Mouse (Mus musculus) thymus, adult 2 months (tissue): ENCODE data around the gene 1810049J17Rik. TPM values are rescaled to one million over a fixed set of nuclear protein-coding genes. Genes with fewer than 3 reads are reported as not detected.
"Not testable (repeated sequence)": the region's sequence is repeated elsewhere in the genome, so short reads cannot be mapped to it uniquely, and the experiment has no call there.

Source experiments
- DNase-seq: peaks from one replicate; pipeline ENCODE4 v3.0.0; 2021
- H3K27ac ChIP-seq: fragments of 200-500 bp; 2 replicates; pipeline ENCODE4 v1.5.1; 2012; ENCODE audit warnings: low read length, control low read depth; ENCODE audit not compliant: control insufficient read depth, insufficient read depth
- H3K27me3 ChIP-seq: fragments of 200-500 bp; 2 replicates; pipeline ENCODE4 v1.6.1; 2012; ENCODE audit warnings: mild to moderate bottlenecking, low read length, moderate library complexity, mixed read lengths; ENCODE audit not compliant: control insufficient read depth, insufficient read depth
- H3K36me3 ChIP-seq: fragments of 200-500 bp; 2 replicates; pipeline ENCODE4 v1.6.1; 2012; ENCODE audit warnings: mild to moderate bottlenecking, low read length, moderate library complexity; ENCODE audit not compliant: control insufficient read depth, insufficient read depth
- H3K4me1 ChIP-seq: fragments of 200-500 bp; replicated peaks from 2 replicates; pipeline ENCODE4 v1.6.1; 2012; ENCODE audit warnings: low read length; ENCODE audit not compliant: control insufficient read depth, insufficient read depth
- H3K4me3 ChIP-seq: fragments of 200-500 bp; 2 replicates; pipeline ENCODE4 v1.5.1; 2012; ENCODE audit warnings: mild to moderate bottlenecking, low read length, control low read depth, moderate library complexity; ENCODE audit not compliant: control insufficient read depth, insufficient read depth
- CTCF ChIP-seq: fragments of 200-500 bp; IDR thresholded peaks from 2 replicates; pipeline ENCODE4 v1.5.1; 2012; ENCODE audit warnings: mild to moderate bottlenecking, control low read depth, low read length, moderate library complexity, borderline replicate concordance; ENCODE audit not compliant: control insufficient read depth, poor library complexity, insufficient read depth; ENCODE audit errors: extremely low read depth
- POLR2A ChIP-seq: fragments of 200-500 bp; IDR thresholded peaks from 2 replicates; pipeline ENCODE4 v1.6.1; 2012; ENCODE audit warnings: mild to moderate bottlenecking, low read length, control low read depth, moderate library complexity; ENCODE audit not compliant: control insufficient read depth, poor library complexity, insufficient read depth; ENCODE audit errors: extremely low read depth
- WGBS: fragments of 180-500 bp; shearing (Covaris S2); methylation state at CpG from one replicate; pipeline ENCODE4 v1.1.7; 2018; 5-methylcytosine and 5-hydroxymethylcytosine counted together
- polyA plus RNA-seq: library from polyadenylated mRNA; depleted of rRNA; stranded (reverse); fragments of >200 nt; gene quantifications from 2 replicates; pipeline ENCODE4 v1.2.3, GENCODE M21; 2012; rRNA removed

1810049J17Rik gene
- not detected in 2 replicates for polyA plus RNA-seq

DNA sequence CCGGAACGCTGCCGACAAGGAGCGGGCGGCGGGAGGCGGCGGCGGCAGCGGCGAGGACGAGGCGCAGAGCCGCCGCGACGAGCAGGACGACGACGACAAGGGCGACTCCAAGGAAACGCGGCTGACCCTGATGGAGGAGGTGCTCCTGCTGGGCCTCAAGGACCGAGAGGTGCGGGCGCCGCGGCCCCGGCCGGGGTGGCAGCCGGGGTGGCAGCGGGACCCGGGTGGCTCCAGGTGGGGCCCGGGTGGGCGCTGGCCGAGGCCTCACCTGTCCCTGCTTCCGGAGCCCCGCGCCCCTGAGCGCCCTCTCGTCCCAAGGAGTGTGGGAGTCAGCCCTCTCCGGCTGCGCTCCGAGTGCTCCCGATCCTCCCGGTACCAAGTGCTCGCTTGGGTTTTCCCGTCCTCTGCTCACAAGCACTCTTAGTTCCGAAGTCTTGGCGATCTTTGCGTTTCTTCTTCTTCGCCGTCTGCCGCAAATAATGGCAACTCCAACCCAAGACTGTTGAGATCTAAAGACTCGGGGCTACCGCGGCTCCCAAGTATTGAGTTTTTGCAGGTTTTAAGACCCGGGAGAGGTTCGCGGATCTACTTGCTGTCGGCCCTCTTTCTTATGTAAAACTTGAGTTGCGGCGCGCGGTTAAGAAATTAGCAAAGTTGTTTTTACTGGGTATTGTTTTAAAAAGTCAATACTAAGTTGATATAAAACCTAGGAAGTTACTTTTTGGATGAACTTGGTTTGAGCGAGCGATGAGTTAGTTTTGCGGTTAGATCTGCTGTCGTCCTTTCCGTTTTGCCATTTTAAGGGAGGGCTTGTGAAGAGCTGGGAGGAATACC is at the start of gene 1810049J17Rik:
TSS of gene 1810049J17Rik (minus strand) at position 112 of the 834 bp plus-strand sequence.
- peak; percentile 59 for DNase-seq
- TF ChIP-seq CTCF (0 out of 2 replicates have a peak, but pooled peaks have one; percentile 12), POLR2A (no peak)
- Histone ChIP-seq H3K27ac (peak within 1 kb of the TSS; percentile 38; the same call in 1 of the 2 replicates), H3K27me3 (peaks cover 2% of the 10 kb centered on the region; the same call in 1 of the 2 replicates), H3K36me3 (no peaks in the 10 kb centered on the region), H3K4me3 (peak within 1 kb of the TSS; percentile 83), H3K4me1 (peaks cover 2% of the 10 kb centered on the region)
- WGBS = under 1% methylated on average over 70 of the region's 70 CpGs

DNA sequence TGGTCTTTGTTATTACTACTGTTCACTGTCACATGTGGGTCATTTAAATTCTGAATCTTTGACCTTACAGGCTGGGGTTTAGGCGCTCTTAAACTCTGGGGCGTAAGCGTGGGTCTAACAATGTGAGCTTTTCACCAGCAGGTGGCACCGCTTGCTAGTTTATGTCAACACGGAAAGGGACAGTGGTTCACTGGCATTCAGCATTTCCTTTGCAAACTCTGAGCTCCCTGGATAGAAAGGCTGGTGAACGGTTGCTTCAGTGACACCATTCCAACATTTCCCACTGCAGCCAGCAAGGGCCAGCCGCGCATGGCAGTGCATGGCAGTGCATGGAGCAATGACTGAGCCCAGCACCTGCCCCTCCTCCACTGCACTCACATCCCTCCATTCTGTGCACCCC is 49.5 kb upstream of the 1810049J17Rik start:
- H3K4me3 ChIP-seq = no peak overlapping the region
- H3K27ac ChIP-seq = no peak overlapping the region
- DNase-seq = peak; percentile 74
- TF ChIP-seq POLR2A = no peak
- peak; percentile 61; the same call in 1 of the 2 replicates for TF ChIP-seq CTCF
- 6% methylated on average over 8 of the region's 8 CpGs for WGBS
- H3K4me1 ChIP-seq = peaks cover 13% of the 10 kb centered on the region
- H3K27me3 ChIP-seq = no peaks in the 10 kb centered on the region
- no peaks in the 10 kb centered on the region for H3K36me3 ChIP-seq

DNA sequence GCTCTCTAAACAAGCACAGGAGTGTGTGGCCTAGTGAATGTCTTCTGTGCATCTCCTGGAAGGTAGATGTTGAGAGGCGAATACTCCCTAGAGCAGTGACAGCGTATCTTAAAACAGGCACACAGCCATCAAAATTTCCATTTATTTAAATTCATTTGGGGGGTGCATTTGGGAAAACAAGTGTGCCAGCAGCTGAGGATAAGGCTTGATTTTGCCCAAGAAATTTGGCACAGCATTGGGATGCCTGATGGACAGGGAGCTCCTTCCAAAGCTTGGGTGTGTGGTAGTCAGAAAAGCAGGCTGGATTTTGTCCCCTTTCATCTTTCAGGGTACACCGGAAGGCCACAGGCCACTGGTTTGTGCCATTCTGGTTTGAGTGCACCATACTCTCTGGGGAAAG is 48.4 kb upstream of the 1810049J17Rik start:
- Histone ChIP-seq H3K27ac (no peak overlapping the region), H3K27me3 (no peaks in the 10 kb centered on the region), H3K4me1 (peaks cover 4% of the 10 kb centered on the region), H3K36me3 (no peaks in the 10 kb centered on the region), H3K4me3 (no peak overlapping the region)
- DNase-seq = no peak
- TF ChIP-seq POLR2A (no peak), CTCF (no peak)
- WGBS = 97% methylated on average over 3 of the region's 3 CpGs

DNA sequence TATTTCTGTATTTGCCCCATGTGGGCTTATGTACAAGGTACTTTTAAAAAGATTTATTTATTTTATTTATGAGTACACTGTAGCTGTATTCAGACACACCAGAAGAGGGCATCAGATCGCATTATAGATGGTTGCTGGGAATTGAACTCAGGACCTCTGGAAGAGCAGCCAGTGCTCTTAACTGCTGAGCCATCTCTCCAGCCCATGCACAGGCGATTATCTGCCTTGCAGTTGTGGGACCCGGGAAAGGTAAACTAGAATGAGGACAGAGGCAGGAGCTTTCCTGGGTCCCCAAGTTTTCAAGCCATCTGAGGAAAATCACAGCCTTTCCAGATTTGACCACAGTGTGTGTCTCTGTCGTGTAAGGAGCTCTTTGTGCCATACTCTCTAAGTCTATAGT is 47.2 kb upstream of the 1810049J17Rik start:
- TF ChIP-seq CTCF (no peak), POLR2A (no peak)
- no peak overlapping the region for H3K4me3 ChIP-seq
- WGBS = 95% methylated on average over 4 of the region's 4 CpGs
- H3K27ac ChIP-seq = no peak overlapping the region
- peaks cover 2% of the 10 kb centered on the region for H3K4me1 ChIP-seq
- H3K36me3 ChIP-seq = no peaks in the 10 kb centered on the region
- H3K27me3 ChIP-seq = no peaks in the 10 kb centered on the region
- DNase-seq = no peak

DNA sequence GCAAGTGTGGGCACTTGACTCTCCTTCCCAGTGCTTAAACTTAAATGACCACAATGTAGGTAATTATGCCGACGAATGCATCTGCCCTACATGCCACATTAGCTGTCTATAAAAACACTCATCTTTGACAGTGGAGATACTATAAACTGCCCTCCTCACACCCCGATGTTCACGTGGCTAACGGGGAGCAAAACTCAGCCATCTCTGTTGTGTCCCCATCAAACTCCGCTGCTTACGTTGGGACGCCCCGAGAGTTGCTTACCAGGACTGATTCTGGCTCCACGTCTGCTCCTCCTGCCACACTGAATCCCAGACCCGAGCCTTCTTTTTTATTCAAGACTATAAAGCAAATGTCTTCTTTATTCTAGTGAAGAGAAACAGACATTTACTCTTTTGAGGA is 46.7 kb upstream of the 1810049J17Rik start:
- WGBS = 96% methylated on average over 11 of the region's 11 CpGs
- H3K27me3 ChIP-seq = no peaks in the 10 kb centered on the region
- no peak for TF ChIP-seq POLR2A
- no peak for TF ChIP-seq CTCF
- H3K4me3 ChIP-seq = no peak overlapping the region
- peaks cover 2% of the 10 kb centered on the region for H3K4me1 ChIP-seq
- no peak for DNase-seq
- no peak overlapping the region for H3K27ac ChIP-seq
- H3K36me3 ChIP-seq = no peaks in the 10 kb centered on the region

DNA sequence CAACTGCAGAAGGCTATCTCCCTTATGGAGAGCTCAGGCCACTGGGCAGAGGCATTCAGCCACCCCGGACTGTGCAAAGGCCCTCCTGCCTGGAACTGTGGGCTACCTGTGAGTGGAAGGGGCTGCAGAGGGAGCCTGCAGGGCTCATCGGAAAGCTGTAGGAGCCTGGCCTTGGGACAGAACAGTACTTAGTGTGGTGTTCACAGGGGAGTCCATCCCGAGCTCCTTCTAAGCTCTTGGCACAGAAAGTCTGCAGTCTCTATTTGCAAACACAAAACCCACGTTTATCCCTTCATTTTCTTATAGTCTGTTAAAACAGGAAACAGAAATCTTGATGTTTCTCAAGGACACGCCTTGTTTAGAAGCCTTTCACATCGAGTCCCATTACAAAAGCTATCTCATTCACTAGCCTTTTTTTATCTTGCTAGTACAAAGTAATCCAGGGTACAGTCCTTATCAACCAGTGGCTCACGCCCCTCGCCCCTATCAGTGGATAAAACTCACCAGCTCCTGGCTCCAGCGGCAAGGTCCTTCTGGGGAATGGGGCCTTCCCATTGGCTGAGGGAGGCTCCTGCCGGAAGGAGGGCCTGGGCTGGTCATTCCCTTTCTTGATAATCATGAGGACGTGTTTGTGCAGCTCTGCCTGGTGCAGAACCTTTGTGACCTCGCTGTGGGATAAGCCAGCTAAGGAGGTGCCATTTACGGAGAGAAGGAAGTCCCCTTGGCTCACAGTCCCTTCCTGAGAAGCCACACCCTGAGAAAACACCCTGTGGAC is 45.8 kb upstream of the 1810049J17Rik start:
- Histone ChIP-seq H3K27ac (no peak overlapping the region), H3K4me3 (no peak overlapping the region), H3K36me3 (no peaks in the 10 kb centered on the region), H3K4me1 (peaks cover 2% of the 10 kb centered on the region), H3K27me3 (no peaks in the 10 kb centered on the region)
- TF ChIP-seq CTCF (no peak), POLR2A (no peak)
- no peak for DNase-seq
- WGBS = 82% methylated on average over 13 of the region's 13 CpGs

DNA sequence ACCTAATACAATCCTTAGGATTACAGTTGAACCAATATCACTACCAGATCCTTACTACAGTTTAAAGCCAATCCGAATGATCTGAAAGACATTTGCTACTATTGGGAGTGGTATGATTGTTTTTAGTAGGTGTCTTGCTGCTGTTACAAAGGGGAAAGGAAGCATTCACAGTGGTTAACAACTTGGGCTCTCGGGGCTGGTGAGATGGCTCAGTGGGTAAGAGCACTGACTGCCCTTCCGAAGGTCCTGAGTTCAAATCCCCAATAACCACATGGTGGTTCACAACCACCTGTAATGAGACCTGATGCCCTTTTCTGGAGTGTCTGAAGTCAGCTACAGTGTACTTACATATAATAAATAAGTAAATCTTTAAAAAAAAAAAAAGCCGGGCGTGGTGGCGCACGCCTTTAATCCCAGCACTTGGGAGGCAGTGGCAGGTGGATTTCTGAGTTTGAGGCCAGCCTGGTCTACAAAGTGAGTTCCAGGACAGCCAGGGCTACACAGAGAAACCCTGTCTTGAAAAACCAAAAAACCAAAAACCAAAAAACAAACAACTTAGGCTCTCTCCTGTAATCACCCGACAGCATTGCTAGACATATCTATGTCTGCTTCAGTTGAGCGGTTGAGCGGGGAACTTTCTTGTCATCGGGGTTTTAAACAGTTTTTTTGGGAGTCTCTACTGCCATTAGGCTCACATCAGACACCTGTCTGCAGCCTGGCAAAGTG is 45.0 kb upstream of the 1810049J17Rik start:
- WGBS = 96% methylated on average over 11 of the region's 11 CpGs
- not testable (repeated sequence) for H3K36me3 ChIP-seq, H3K27me3 ChIP-seq, H3K4me1 ChIP-seq, DNase-seq, H3K4me3 ChIP-seq, H3K27ac ChIP-seq
